Mouse (Mus musculus) midbrain, embryonic 12.5 days (tissue): ENCODE measurements around the gene Zfp992. TPM values are rescaled to one million over a fixed set of nuclear protein-coding genes. Genes with fewer than 3 reads are reported as not detected.
A peak's percentile ranks its signal among the peaks of the same experiment; 100 is the strongest.
"Not testable (repeated sequence)": the region's sequence is repeated elsewhere in the genome, so short reads cannot be mapped to it uniquely, and the experiment has no call there.

ENCODE experiments used
- ATAC-seq: fragments of 200-750 bp; cut with Nextera tagmentation; 2 replicates; pipeline ENCODE4 v1.8.0; 2017; ENCODE audit warnings: low read depth, moderate TSS enrichment, moderate library complexity; ENCODE audit not compliant: low FRiP score
- H3K27ac ChIP-seq: fragments of 300-500 bp; sonication (generic); replicated peaks from 2 replicates; pipeline ENCODE4 v1.5.1; 2016; ENCODE audit warnings: mild to moderate bottlenecking
- H3K27me3 ChIP-seq: fragments of 300-500 bp; sonication (generic); 2 replicates; pipeline ENCODE4 v1.6.1; 2016; ENCODE audit warnings: mild to moderate bottlenecking
- H3K36me3 ChIP-seq: fragments of 300-500 bp; sonication (generic); 2 replicates; pipeline ENCODE4 v1.6.1; 2016
- H3K4me1 ChIP-seq: fragments of 300-500 bp; sonication (generic); 2 replicates; pipeline ENCODE4 v1.6.1; 2016
- H3K4me2 ChIP-seq: fragments of 300-500 bp; sonication (generic); replicated peaks from 2 replicates; pipeline ENCODE4 v1.6.1; 2016; ENCODE audit warnings: mild to moderate bottlenecking, moderate library complexity
- H3K4me3 ChIP-seq: fragments of 300-500 bp; sonication (generic); 2 replicates; pipeline ENCODE4 v1.5.1; 2016; ENCODE audit warnings: mild to moderate bottlenecking
- H3K9ac ChIP-seq: fragments of 300-500 bp; sonication (generic); replicated peaks from 2 replicates; pipeline ENCODE4 v1.6.1; 2016; ENCODE audit warnings: mild to moderate bottlenecking, moderate library complexity
- H3K9me3 ChIP-seq: fragments of 300-500 bp; sonication (generic); 2 replicates; pipeline ENCODE4 v1.6.1; 2016; ENCODE audit warnings: mild to moderate bottlenecking
- WGBS: fragments of 180-500 bp; shearing (Covaris S2); methylation state at CpG from one replicate; pipeline ENCODE4 v1.1.7; 2016; 5-methylcytosine and 5-hydroxymethylcytosine counted together
- polyA plus RNA-seq: library from polyadenylated mRNA; unstranded; fragments of >200 nt; fragmentation: Nextera tagmentation; extraction: Ambion mirVana; gene quantifications from 2 replicates; pipeline ENCODE4 v1.2.1, GENCODE M21; 2016

Zfp992 gene
- polyA plus RNA-seq, 1 experiment from 2014 or later, result 2.6 TPM

DNA sequence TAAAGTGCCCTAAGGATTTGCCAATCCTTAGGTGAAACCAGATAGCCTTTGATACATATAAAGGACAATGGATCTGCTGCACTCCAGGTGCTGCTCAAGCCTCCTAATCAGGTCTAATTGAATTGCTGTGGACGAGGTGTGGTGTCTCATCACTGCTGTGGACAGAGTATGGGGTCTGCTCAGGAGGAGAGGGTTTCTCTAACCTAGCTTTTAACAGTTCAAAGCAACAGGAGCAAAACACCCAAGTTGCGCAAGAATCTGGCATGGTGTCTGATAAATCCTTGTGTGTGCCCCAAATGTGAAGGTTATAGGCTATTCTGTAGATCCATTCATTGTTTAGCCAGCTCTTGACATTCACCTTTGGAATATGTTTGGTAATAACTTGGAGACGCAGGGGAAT is 28.1 kb downstream of the Zfp992 start:
- H3K4me1 ChIP-seq, H3K4me3 ChIP-seq, H3K9ac ChIP-seq, H3K27ac ChIP-seq, H3K4me2 ChIP-seq, ATAC-seq, H3K36me3 ChIP-seq, H3K27me3 ChIP-seq: not testable (repeated sequence)
- H3K9me3 ChIP-seq, result peaks cover 55% of the 10 kb centered on the region
- WGBS, result 80% methylated on average over 3 of the region's 3 CpGs

DNA sequence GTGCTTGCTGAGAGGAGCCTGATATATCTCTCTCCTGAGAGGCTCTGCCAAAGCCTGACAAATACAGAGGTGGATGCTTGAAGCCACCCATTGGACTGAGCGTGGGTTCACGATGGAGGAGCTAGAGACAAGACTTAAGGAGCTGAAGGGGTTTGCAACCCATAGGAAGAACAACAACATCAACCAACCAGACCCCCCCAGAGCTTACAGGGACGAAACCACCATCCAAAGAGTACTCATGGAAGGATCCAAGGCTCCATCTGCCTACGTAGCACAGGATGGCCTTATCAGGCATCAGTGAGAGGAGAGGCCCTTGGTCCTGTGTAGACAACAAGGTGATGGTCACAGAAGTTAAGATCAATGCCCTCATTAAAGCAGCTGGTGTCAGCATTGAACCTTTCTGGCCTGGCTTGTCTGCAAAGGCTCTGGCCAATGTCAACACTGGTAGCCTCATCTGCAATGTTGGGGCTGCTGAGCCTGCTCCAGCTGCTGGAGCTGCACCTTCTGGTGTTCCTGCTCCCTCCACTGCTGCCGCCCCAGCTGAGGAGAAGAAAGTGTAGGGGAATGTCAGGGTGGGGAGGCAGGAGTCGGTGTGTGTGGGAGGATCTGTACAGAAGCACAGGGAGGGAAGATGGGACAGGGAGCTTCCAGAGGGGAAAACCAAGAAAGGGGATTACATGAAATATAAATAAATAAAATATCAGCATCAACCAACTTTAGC is 31.7 kb downstream of the Zfp992 start:
- not testable (repeated sequence) for H3K27me3 ChIP-seq, H3K9ac ChIP-seq, H3K4me2 ChIP-seq, H3K36me3 ChIP-seq, H3K27ac ChIP-seq, H3K4me3 ChIP-seq, H3K4me1 ChIP-seq
- 69% methylated on average over 6 of the region's 6 CpGs for WGBS
- H3K9me3 ChIP-seq, result peaks cover 83% of the 10 kb centered on the region
- ATAC-seq, result peak; percentile 53

- H3K9me3 ChIP-seq, result peaks cover 77% of the 10 kb centered on the region
- H3K27me3 ChIP-seq, H3K36me3 ChIP-seq, H3K9ac ChIP-seq, H3K27ac ChIP-seq, ATAC-seq, H3K4me3 ChIP-seq, H3K4me1 ChIP-seq, H3K4me2 ChIP-seq: not testable (repeated sequence)
- 86% methylated on average over 10 of the region's 10 CpGs for WGBS
Observed at GRCm38 (mm10) chr4:146482546-146482945, 33.7 kb downstream of the Zfp992 start.

GRCm38 (mm10) chr4:146483571-146484280 is 34.9 kb downstream of the Zfp992 start:
- H3K4me2 ChIP-seq, H3K36me3 ChIP-seq, H3K27me3 ChIP-seq, H3K4me1 ChIP-seq, H3K27ac ChIP-seq, H3K9ac ChIP-seq, H3K4me3 ChIP-seq: not testable (repeated sequence)
- WGBS, result 73% methylated on average over 13 of the region's 13 CpGs
- ATAC-seq, result peak; percentile 42
- peaks cover 77% of the 10 kb centered on the region for H3K9me3 ChIP-seq

- not testable (repeated sequence) for H3K4me2 ChIP-seq, H3K27me3 ChIP-seq, H3K4me3 ChIP-seq, ATAC-seq, H3K4me1 ChIP-seq, H3K9ac ChIP-seq, H3K36me3 ChIP-seq, H3K27ac ChIP-seq
- peaks cover 77% of the 10 kb centered on the region for H3K9me3 ChIP-seq
Observed at GRCm38 (mm10) chr4:146484676-146485075, 35.9 kb downstream of the Zfp992 start.

DNA sequence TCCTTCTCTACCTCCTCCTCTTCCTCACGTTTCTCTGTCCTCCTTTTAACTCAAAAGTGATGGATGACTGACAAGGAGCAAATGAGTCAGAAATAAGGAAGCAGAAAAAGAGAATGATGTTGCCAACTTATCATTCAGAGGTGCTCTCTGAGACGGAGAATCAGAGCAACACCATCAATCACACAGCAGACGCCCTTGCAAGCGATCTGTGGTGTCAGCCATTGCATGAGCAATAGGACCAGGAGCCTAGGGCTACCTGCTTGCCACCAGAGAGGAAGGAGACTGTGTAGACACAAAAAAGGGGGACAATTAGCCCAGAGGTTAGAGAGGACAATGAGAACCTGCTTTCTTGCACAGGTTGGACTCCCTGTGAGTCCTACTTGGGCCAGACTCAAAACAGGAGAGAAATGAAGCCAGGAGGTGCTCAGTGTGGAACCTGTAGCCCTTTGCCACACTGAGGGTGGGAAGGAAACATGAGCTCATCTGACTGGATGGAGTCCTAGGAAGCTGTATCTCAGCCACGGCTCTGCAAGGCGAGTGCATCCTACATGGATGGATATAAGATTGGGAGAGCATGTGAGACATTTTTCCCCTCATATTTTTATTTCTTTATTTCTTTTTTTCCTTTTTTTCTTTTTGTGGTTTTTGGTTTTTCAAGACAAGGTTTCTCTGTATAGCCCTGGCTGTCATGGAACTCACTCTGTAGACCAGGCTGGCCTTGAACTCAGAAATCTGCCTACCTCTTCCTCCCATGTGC is 36.5 kb downstream of the Zfp992 start:
- not testable (repeated sequence) for H3K4me1 ChIP-seq, H3K9ac ChIP-seq, H3K27ac ChIP-seq, H3K36me3 ChIP-seq, ATAC-seq, H3K4me3 ChIP-seq, H3K27me3 ChIP-seq, H3K4me2 ChIP-seq
- WGBS, result 75% methylated on average over 6 of the region's 6 CpGs
- H3K9me3 ChIP-seq, result peaks cover 74% of the 10 kb centered on the region

DNA sequence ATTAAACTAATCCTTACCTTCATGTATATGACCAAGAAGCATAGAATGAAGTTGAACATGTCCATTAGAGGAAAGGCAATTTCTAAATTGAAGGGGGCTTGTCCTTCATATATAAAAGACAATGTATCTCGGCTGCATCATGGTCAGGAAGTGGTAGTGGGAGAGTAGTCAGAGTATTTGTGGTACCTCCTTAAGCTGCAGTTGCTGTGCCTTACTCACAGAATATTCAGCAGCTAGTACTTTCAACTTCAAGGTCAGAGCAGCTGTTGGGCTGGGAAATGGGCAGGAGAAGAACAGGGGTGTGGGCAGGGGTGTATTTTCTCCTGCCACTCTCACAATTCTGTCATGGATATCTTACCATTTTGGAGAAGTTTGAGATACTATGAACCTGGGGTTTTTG is 37.9 kb downstream of the Zfp992 start:
- not testable (repeated sequence) for H3K27ac ChIP-seq, ATAC-seq, H3K4me2 ChIP-seq, H3K9ac ChIP-seq, H3K36me3 ChIP-seq, H3K4me1 ChIP-seq, H3K4me3 ChIP-seq, H3K27me3 ChIP-seq
- 74% methylated on average over 1 of the region's 1 CpGs for WGBS
- peaks cover 66% of the 10 kb centered on the region for H3K9me3 ChIP-seq

DNA sequence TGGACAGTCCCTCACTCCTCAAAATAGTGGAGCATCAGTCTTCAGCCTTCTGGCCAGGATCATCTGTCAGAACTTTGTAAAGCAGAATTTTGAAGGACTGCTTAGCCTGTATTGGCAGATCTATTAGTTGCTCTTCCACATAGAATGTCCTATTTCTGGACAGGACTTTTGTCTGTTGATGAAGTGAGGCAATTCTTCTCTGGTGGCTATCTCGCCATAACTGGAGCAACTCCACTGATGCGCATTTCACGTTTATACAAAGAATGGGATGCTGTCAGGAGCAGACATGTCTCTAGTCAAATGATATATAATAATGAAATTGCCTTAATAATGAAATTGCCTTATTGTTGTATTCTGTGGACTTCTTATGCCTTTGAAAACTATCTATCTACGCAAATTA is 40.4 kb downstream of the Zfp992 start:
- not testable (repeated sequence) for H3K9ac ChIP-seq, ATAC-seq, H3K27me3 ChIP-seq, H3K4me1 ChIP-seq, H3K36me3 ChIP-seq, H3K4me2 ChIP-seq, H3K27ac ChIP-seq, H3K4me3 ChIP-seq
- peaks cover 68% of the 10 kb centered on the region for H3K9me3 ChIP-seq
- 80% methylated on average over 4 of the region's 4 CpGs for WGBS

DNA sequence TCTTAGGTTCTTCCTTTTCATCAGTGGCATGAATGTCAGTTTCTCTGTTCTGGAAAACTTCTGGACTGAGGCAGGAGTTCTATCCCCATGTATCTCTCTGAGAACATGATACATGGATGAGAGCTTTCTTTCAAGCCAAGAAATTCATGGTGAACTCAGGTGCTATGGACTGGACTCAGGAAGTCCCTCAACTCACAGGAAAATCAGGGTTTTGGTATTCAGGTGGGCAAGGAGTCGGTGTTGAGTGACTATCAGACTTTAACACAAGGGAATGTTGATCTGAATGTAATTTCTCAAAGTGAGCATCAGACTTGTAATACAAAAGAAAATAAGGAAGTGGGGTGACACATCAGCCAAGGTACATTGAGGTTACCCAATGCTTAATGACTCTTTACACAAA is 43.2 kb downstream of the Zfp992 start:
- not testable (repeated sequence) for H3K4me1 ChIP-seq, H3K27ac ChIP-seq, H3K9ac ChIP-seq, H3K27me3 ChIP-seq, H3K4me3 ChIP-seq, H3K36me3 ChIP-seq, H3K4me2 ChIP-seq
- ATAC-seq, result peak; percentile 36; the same call in 1 of the 2 replicates
- peaks cover 63% of the 10 kb centered on the region for H3K9me3 ChIP-seq
- WGBS, result 83% methylated on average over 1 of the region's 1 CpGs

DNA sequence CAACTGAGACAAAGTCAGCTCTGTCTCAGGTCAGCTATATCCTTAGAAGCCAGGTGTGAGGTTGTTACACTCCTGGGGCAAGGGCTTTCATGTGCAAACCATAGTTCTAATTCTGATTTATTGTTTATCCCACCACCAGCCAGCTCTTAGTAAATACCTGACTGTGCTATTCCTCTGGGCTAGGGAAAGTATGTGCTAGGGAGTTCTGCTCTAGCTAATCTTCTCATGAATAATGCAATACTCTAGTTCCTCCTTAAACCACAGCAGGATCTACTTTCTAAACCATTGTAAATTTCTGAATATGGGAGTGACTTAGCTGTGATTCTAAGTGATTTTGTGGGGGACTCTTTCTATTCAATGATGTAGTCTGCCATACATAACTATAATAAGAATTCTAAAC is 43.6 kb downstream of the Zfp992 start:
- Histone ChIP-seq H3K27ac (no peak overlapping the region), H3K9ac (no peak overlapping the region), H3K36me3 (no peaks in the 10 kb centered on the region), H3K27me3 (no peaks in the 10 kb centered on the region), H3K9me3 (peaks cover 62% of the 10 kb centered on the region), H3K4me2 (no peak overlapping the region), H3K4me1 (no peaks in the 10 kb centered on the region), H3K4me3 (no peak overlapping the region)
- ATAC-seq, result 0 out of 2 replicates have a peak, but pooled peaks have one; percentile 8

DNA sequence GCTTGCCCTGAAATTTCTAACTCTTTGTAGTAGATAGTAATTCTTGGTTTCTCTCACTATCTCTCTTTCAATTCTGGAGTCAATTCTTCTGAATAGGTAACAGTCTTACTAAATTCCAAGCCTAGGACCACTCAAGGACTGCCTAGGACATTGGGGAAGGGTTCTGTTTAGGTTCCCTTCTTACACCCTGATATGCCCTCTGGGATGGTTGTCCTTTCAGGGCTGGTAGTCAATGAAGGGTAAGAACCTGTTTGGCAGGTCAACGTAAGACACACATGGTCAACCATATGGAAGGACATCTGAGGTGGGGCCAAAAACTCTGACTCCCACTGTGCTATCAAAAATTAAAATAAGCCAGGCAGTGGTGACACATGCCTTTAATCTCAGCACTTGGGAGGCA is 44.0 kb downstream of the Zfp992 start:
- no peaks in the 10 kb centered on the region for H3K27me3 ChIP-seq
- H3K4me1 ChIP-seq, result no peaks in the 10 kb centered on the region
- H3K4me2 ChIP-seq, result no peak overlapping the region
- H3K9ac ChIP-seq, result no peak overlapping the region
- H3K36me3 ChIP-seq, result no peaks in the 10 kb centered on the region
- peaks cover 65% of the 10 kb centered on the region for H3K9me3 ChIP-seq
- H3K27ac ChIP-seq, result no peak overlapping the region
- 37% methylated on average over 1 of the region's 1 CpGs for WGBS
- no peak for ATAC-seq
- no peak overlapping the region for H3K4me3 ChIP-seq

DNA sequence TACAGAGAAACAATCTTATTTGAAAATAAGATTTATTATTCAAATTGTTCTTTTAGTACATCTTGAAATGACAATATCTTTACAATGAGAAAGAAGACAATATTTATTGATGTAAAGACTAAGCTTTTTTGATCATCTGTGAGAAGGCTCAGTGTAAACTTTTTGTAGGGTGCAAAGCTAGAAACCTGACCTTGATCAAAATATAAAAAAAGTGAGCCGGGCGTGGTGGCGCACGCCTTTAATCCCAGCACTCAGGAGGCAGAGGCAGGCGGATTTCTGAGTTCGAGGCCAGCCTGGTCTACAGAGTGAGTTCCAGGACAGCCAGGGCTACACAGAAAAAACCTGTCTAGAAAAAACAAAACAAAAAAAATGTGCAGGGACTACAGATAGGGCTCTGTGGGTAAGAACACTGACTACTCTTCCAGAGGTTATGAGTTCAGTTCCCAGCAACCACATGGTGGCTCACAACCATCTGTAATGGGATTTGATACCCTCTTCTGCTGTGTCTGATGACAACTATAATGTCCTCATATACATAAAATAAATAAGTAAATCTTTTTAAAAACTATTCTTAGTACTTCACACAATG is 44.6 kb downstream of the Zfp992 start:
- peak; percentile 23 for ATAC-seq
- WGBS, result 86% methylated on average over 6 of the region's 6 CpGs

More for the DNA sequence above, 44.6 kb downstream of the Zfp992 start:
- not testable (repeated sequence) for H3K36me3 ChIP-seq, H3K27ac ChIP-seq, H3K27me3 ChIP-seq, H3K4me3 ChIP-seq, H3K4me2 ChIP-seq, H3K9ac ChIP-seq, H3K4me1 ChIP-seq
- H3K9me3 ChIP-seq, result peaks cover 65% of the 10 kb centered on the region
